Mouse (Mus musculus) CD8-positive naive resting alpha-beta T cell, adult 57 days (primary cell): ENCODE results near the gene Gm43191. TPM values are rescaled to one million over a fixed set of nuclear protein-coding genes. Genes with fewer than 3 reads are reported as not detected.

Experiments used
- total RNA-seq: library from RNA; stranded (reverse); gene quantifications from one replicate; pipeline ENCODE4 v1.2.4, GENCODE M21; 2023

The Gm43191 gene
- not detected for total RNA-seq

DNA sequence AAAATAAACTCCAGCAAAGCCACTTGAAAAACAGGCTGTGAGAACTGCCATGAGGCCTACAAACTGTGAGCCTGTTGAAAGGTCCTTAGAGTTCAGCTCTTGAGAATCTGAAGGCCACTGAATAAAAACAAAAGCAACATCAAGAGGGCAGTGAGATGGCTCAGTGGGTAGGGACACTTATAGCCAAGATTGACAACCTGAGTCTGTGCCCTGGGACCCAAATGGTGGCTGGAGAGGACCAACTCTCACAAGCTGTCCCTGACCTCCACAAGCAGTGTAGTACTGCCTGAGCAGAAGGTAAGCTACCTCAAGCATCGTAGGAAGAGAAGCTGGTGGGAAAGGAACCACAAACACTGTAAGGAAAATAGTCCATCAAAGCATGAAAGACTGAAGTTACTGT, at the start of gene Gm43191:
Gm43191 (minus strand) TSS at position 101 of the 400 bp plus-strand sequence.

DNA sequence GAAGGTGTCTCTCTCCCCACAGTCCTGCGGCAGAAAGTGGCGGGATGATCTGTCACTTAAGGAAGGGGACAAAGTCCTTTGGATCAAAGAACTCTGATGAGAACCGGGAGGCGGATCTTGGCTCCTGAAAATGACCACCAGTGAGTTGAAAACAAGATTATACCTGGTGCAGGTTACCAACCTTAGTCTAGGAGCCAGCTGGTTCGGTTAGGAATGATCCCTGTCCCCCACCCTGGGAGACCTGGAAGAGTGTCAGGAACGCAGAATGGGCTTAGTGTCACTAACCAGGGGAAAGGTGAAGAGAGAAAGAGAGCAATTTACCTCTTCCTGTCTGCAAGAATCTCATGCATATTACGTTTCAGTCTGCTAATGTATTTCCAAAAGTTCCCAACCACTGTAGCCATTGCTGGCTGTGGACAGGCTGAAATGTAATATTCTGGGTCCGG, 31.4 kb upstream of the Gm43191 start, which contains the start of gene Slc35a3:
Slc35a3 (minus strand) TSS at position 396 of the 446 bp plus-strand sequence.

DNA sequence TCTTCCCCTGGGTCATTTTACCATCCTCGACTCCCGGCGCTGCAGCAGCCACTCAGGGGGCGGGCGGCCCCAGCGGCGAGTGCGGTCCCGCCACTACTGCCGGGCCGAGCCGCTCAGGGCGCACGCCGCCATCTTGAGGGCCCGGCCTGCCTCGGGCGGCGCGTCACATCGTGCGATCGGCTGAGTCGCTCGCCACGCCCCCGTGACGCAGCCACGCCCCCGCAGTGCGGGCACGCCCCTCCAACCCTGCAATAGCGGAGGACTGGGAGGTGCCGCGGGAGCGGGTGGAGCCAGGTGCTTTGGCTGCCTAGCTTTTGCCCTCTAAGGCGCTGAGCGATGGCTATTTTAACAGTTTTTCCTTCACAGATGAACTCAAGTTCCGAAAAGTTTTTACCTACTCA, 18.6 kb downstream of the Gm43191 start, which contains the start of gene Mfsd14a:
Mfsd14a (minus strand) TSS at position 215 of the 401 bp plus-strand sequence.

DNA sequence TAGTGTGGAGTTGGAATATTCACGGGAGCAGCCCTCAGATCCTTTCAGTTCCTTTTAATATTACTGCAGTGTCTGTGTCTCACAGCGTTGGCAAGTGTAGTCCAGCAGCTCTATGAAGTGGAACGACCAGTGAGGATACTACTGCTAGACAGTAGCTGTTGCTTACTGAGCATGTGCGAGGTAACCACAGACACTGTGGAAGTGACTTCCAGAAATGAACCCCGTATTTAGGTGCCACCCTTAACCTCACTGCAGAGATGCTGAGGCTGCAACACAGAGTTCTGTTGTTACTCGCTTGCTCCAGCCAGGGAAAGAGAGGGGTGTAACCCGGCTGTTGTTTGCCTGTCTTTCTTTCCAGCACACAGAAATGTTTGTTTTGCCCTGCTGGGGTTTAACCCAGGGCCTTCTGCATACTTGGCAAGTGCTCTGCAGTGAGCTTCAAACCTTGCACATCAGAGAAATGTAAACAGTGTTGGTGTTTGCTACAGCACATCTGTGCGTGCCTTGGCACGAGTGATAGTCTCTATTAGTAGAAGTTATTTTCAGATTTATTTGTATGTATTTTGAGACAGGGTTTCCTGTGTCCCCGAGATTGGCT, 66.7 kb downstream of the Gm43191 start, which contains the start of gene Trmt13:
Trmt13 (minus strand) TSS at position 293 of the 598 bp plus-strand sequence.

DNA sequence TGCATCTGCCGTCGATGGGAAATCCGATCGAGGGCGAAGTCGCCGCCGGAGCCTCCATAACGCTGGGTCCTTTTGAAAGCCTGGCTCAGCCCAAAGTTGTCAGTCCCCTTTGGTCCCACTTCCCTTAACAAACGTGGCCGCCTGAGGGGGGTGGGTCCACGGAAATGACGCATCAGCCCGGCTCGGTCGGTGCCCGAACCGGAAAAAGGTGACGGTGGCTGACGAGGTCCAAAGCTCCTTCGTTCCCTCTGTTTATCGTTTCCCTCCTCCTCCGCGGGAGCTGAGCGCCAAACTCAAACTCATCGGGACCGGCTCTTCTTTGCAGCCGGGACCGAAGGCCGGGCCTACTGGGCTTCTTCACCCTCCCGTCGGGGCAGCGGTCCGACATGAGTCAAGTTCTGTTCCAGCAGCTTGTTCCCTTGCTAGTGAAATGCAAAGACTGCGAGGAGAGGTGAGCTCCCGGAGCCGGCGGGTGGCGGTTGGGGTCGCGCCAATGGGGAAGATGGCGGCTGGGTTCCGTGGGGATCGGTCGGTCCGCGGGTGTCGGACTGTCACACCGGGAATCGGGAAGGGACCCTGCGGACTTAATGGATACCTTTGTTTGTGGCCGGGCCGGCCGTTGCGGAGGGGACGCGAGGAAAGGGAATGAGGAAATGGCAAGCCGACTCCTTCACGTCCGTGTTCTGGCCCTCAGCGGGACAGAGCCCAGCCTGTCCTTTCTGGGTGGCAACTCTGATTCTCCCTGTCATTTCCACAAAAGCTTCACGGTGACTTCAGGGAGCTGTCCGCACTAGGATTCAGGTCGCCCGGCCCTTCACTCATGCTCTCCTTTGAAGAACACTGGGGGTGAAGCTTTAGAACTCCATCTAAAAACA, 86.1 kb downstream of the Gm43191 start, which contains the start of gene Sass6:
Sass6 (plus strand) TSS at position 255 of the 875 bp plus-strand sequence.

Other genes with a start within 250 kb of the Gm43191 start
- 14.5 TPM for gene Rtca, start 173.1 kb downstream of the Gm43191 start, total RNA-seq
- gene Dbt, start 168.2 kb downstream of the Gm43191 start, total RNA-seq, result 13.2 TPM
- gene Lrrc39, start 118.3 kb downstream of the Gm43191 start, total RNA-seq, result not detected
- gene Sass6, start 86.3 kb downstream of the Gm43191 start, total RNA-seq, result 8.6 TPM
- gene Trmt13, start 66.7 kb downstream of the Gm43191 start, total RNA-seq, result 36.5 TPM
- 62.9 TPM for gene Mfsd14a, start 18.6 kb downstream of the Gm43191 start, total RNA-seq
- gene Slc35a3, start 31.6 kb upstream of the Gm43191 start, total RNA-seq, result 21.5 TPM
- gene Agl, start 126.9 kb upstream of the Gm43191 start, total RNA-seq, result 12.3 TPM
- gene Frrs1, start 178.2 kb upstream of the Gm43191 start, total RNA-seq, result 21.0 TPM